Mouse (Mus musculus) ES-E14 (cell line): ENCODE results near the gene Lcmt1. TPM values are rescaled to one million over a fixed set of nuclear protein-coding genes. Genes with fewer than 3 reads are reported as not detected.

Experiments
- DNase-seq: peaks from one replicate; pipeline ENCODE4 v3.0.0-alpha.2; 2013; ENCODE audit warnings: low read depth, low spot score
- H3K27ac ChIP-seq: 2 replicates; pipeline ENCODE4 v1.5.1; 2012; ENCODE audit warnings: low read depth, mild to moderate bottlenecking, low read length, moderate library complexity, mixed read lengths; ENCODE audit not compliant: poor library complexity, insufficient read depth, severe bottlenecking
- H3K36me3 ChIP-seq: 2 replicates; pipeline ENCODE4 v1.6.1; 2012; ENCODE audit warnings: mild to moderate bottlenecking, low read length, moderate library complexity, mixed read lengths; ENCODE audit not compliant: control insufficient read depth, poor library complexity, insufficient read depth, severe bottlenecking
- H3K4me1 ChIP-seq, 2 experiments: fragments of 150-350 bp in 1 of 2; sonication (generic) in 1 of 2; 2 replicates each; pipeline ENCODE4 v1.6.1; 2012; ENCODE audit warnings: low read length in 2 of 2, mild to moderate bottlenecking in 1 of 2, mixed read lengths in 1 of 2; ENCODE audit not compliant: control insufficient read depth in 2 of 2, insufficient read depth in 2 of 2, poor library complexity in 1 of 2
- H3K4me3 ChIP-seq, 2 experiments: fragments of 150-350 bp in 1 of 2; sonication (generic) in 1 of 2; 2 replicates each; pipeline ENCODE4 v1.5.1; 2012; ENCODE audit warnings: low read length in 2 of 2, low read depth in 1 of 2, mild to moderate bottlenecking in 1 of 2, mixed read lengths in 1 of 2; ENCODE audit not compliant: insufficient read depth in 1 of 2, poor library complexity in 1 of 2, severe bottlenecking in 1 of 2
- H3K9ac ChIP-seq: 2 replicates; pipeline ENCODE4 v1.6.1; 2012; ENCODE audit warnings: low read depth, mild to moderate bottlenecking, low read length, mixed read lengths; ENCODE audit not compliant: poor library complexity, insufficient read depth, severe bottlenecking
- H3K9me3 ChIP-seq: fragments of 150-350 bp; sonication (generic); 2 replicates; pipeline ENCODE4 v1.6.1; 2012; ENCODE audit warnings: low read depth, mild to moderate bottlenecking, low read length; ENCODE audit not compliant: control insufficient read depth, insufficient read depth
- CHD2 ChIP-seq: IDR thresholded peaks from 2 replicates; pipeline ENCODE4 v1.6.1; 2014; ENCODE audit warnings: mild to moderate bottlenecking, low read depth, low read length, inconsistent platforms
- HCFC1 ChIP-seq: IDR thresholded peaks from 2 replicates; pipeline ENCODE4 v1.6.1; 2012; ENCODE audit warnings: low read length, inconsistent platforms, borderline replicate concordance; ENCODE audit not compliant: insufficient read depth
- MAFK ChIP-seq: IDR thresholded peaks from 2 replicates; pipeline ENCODE4 v1.6.1; 2014; ENCODE audit warnings: mild to moderate bottlenecking, low read depth, low read length, inconsistent platforms; ENCODE audit not compliant: insufficient read depth
- ZC3H11A ChIP-seq: IDR thresholded peaks from 2 replicates; pipeline ENCODE4 v1.6.1; 2012; ENCODE audit warnings: low read depth, mild to moderate bottlenecking, inconsistent platforms, low read length, borderline replicate concordance
- ZNF384 ChIP-seq: IDR thresholded peaks from 2 replicates; pipeline ENCODE4 v1.6.1; 2012; ENCODE audit warnings: low read depth, low read length, inconsistent platforms
- in situ Hi-C, 2 experiments: fragments of 600-800 bp; cut with MboI; formaldehyde crosslinking; loops; one replicate each; pipeline ENCODE4 v1.15.1; 2025; ENCODE audit warnings: low sequenced_read_pairs in 2 of 2, inconsistent platforms in 1 of 2; ENCODE audit not compliant: unreplicated experiment in 2 of 2
- total RNA-seq: library from RNA; depleted of rRNA; stranded (reverse); fragments of 300-350 nt; gene quantifications from 2 replicates; pipeline ENCODE4 v1.2.3, GENCODE M21; 2012

Gene Lcmt1
- total RNA-seq, 1 experiment: 31.8 TPM

GRCm38 (mm10) chr7:123338351-123338750 lies 31.2 kb upstream of the Lcmt1 start:
- peaks cover 10 to 27% of the 10 kb centered on the region in 2 experiments for H3K4me1 ChIP-seq
- no peak for TF ChIP-seq ZNF384
- no peak for TF ChIP-seq ZC3H11A
- TF ChIP-seq CHD2: no peak
- TF ChIP-seq MAFK: no peak
- no peak for TF ChIP-seq HCFC1
- DNase-seq: no peak

GRCm38 (mm10) chr7:123341896-123342295 lies 27.7 kb upstream of the Lcmt1 start:
- no peaks in the 10 kb centered on the region for H3K9me3 ChIP-seq
- no peak overlapping the region for H3K27ac ChIP-seq
- peaks cover 4 to 22% of the 10 kb centered on the region in 2 experiments for H3K4me1 ChIP-seq
- H3K9ac ChIP-seq: no peak overlapping the region
- no peak overlapping the region for H3K4me3 ChIP-seq
- in situ Hi-C loops: no loop called here
- DNase-seq: no peak
- TF ChIP-seq ZNF384: no peak
- H3K36me3 ChIP-seq: no peaks in the 10 kb centered on the region

More at GRCm38 (mm10) chr7:123338351-123338750, 31.2 kb upstream of the Lcmt1 start:
- H3K9me3 ChIP-seq: no peaks in the 10 kb centered on the region
- no peak overlapping the region for H3K9ac ChIP-seq
- no peaks in the 10 kb centered on the region for H3K36me3 ChIP-seq
- in situ Hi-C loops: no loop called here
- no peak overlapping the region for H3K27ac ChIP-seq
- H3K4me3 ChIP-seq: no peak overlapping the region

GRCm38 (mm10) chr7:123344079-123344780 lies 25.4 kb upstream of the Lcmt1 start:
- Histone ChIP-seq H3K27ac (no peak overlapping the region), H3K9ac (no peak overlapping the region), H3K36me3 (no peaks in the 10 kb centered on the region), H3K4me3 (no peak overlapping the region), H3K9me3 (no peaks in the 10 kb centered on the region), H3K4me1 (peaks cover 2 to 6% of the 10 kb centered on the region in 2 experiments; a peak in 1 of 4 replicates)
- in situ Hi-C loops: no loop called here
- TF ChIP-seq ZNF384 (no peak), CHD2 (no peak), MAFK (no peak), HCFC1 (no peak), ZC3H11A (no peak)
- DNase-seq: no peak

GRCm38 (mm10) chr7:123345041-123345544 lies 24.5 kb upstream of the Lcmt1 start:
- peak; percentile 40 for DNase-seq
- H3K27ac ChIP-seq: no peak overlapping the region
- H3K9ac ChIP-seq: no peak overlapping the region
- in situ Hi-C loops: no loop called here
- no peak overlapping the region for H3K4me3 ChIP-seq
- no peaks in the 10 kb centered on the region for H3K36me3 ChIP-seq
- no peaks in the 10 kb centered on the region for H3K9me3 ChIP-seq
- H3K4me1 ChIP-seq: peaks cover 2 to 6% of the 10 kb centered on the region in 2 experiments; a peak in 2 of 4 replicates
- no peak for TF ChIP-seq HCFC1
- no peak for TF ChIP-seq CHD2
- no peak for TF ChIP-seq ZC3H11A
- TF ChIP-seq MAFK: no peak
- TF ChIP-seq ZNF384: no peak
